Mouse (Mus musculus): Measurements from ENCODE around the gene Syne1. TPM values are rescaled to one million over a fixed set of nuclear protein-coding genes. Genes with fewer than 3 reads are reported as not detected.

Gene Syne1
- polyA plus RNA-seq, 1 experiment from 2014 or later, result 3.1 TPM

DNA sequence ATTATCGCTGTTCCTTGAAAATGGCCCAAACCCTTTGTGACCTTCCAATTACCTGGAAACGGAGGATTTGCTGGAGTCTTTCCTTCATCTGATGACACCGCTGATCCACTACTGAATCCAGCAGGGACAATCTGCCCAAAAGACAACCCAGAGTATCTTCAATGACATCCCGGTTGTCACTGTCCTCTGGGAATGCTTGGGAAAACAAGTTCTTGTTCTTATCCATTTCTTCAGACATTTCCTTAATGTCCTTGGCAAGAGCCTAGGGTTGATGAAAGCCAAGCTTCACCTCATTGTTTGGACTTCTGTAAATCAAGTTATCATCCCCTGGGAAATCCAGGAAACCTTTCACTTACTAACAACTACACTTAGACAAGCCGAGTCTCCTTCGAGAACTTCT lies 398.2 kb downstream of the Syne1 start:
- Histone ChIP-seq H3K27me3 (ENCODE audit: control insufficient read depth, insufficient read depth, low read length) (no peaks in the 10 kb centered on the region), H3K27ac (replicated peaks; ENCODE audit: low read depth, low read length) (no peak overlapping the region), H3K4me2 (ENCODE audit: low read depth, low read length) (no peak overlapping the region), H3K4me3 (ENCODE audit: low read depth, low read length) (no peak overlapping the region), H3K4me1 (ENCODE audit: control insufficient read depth, insufficient read depth, low read length) (no peaks in the 10 kb centered on the region), H3K9ac (replicated peaks; ENCODE audit: low read length) (no peak overlapping the region), H3K36me3 (replicated peaks; ENCODE audit: control insufficient read depth, insufficient read depth, low read depth, low read length) (no peaks in the 10 kb centered on the region), H3K9me3 (replicated peaks; ENCODE audit: control insufficient read depth, low read length) (no peaks in the 10 kb centered on the region)
- WGBS, result 86% methylated on average over 6 of the region's 6 CpGs
- DNase-seq (ENCODE audit: low spot score) (no peak), ATAC-seq (replicated peaks; ENCODE audit: insufficient number of reproducible peaks, low FRiP score, low TSS enrichment, low read depth) (no peak)

DNA sequence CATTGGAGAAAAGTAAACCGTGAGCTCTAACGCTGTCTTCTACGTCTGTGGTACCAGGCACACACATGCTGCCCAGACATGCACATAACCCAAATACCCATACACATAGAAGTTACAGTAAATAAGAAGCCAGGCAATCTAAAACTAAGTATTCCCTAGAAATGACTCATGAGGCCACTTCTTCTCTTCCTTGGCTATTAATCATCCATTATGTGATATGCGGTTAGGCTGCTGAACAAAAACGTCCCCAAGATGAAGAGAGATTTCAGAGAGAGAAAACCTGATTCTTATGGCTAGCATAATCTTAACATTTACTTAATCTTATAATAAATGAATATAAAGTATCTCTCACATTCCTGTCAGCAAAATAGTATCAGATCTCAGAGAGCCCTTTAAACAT lies 409.8 kb downstream of the Syne1 start:
- DNase-seq (ENCODE audit: low spot score) (no peak), ATAC-seq (replicated peaks; ENCODE audit: insufficient number of reproducible peaks, low FRiP score, low TSS enrichment, low read depth) (no peak)
- Histone ChIP-seq H3K9me3 (replicated peaks; ENCODE audit: control insufficient read depth, low read length) (no peaks in the 10 kb centered on the region), H3K4me1 (ENCODE audit: control insufficient read depth, insufficient read depth, low read length) (no peaks in the 10 kb centered on the region), H3K9ac (replicated peaks; ENCODE audit: low read length) (no peak overlapping the region), H3K27ac (replicated peaks; ENCODE audit: low read depth, low read length) (no peak overlapping the region), H3K4me3 (ENCODE audit: low read depth, low read length) (no peak overlapping the region), H3K27me3 (ENCODE audit: control insufficient read depth, insufficient read depth, low read length) (no peaks in the 10 kb centered on the region), H3K36me3 (replicated peaks; ENCODE audit: control insufficient read depth, insufficient read depth, low read depth, low read length) (no peaks in the 10 kb centered on the region), H3K4me2 (ENCODE audit: low read depth, low read length) (no peak overlapping the region)
- 90% methylated on average over 5 of the region's 5 CpGs for WGBS

DNA sequence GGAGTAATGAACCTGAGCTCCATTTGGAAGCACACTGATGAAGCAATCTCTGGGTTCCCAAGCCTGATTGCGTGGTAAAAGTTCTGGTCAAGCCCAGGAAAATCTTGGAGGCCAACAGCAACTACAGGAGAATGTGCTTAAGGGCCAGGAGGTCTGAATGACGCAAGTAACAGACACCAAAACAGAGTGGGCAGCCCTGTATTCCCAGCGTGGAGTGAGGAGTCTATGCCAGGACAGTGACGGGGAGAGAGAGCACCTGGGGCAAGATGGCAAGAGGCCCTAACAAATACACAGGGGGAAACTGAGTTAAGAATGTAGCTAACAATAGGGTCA lies 411.4 kb downstream of the Syne1 start:
- ATAC-seq (replicated peaks; ENCODE audit: insufficient number of reproducible peaks, low FRiP score, low TSS enrichment, low read depth) (no peak), DNase-seq (ENCODE audit: low spot score) (no peak)
- H3K9me3 ChIP-seq (replicated peaks; ENCODE audit: control insufficient read depth, low read length), result no peaks in the 10 kb centered on the region
- no peak overlapping the region for H3K4me3 ChIP-seq (ENCODE audit: low read depth, low read length)
- no peak overlapping the region for H3K27ac ChIP-seq (replicated peaks; ENCODE audit: low read depth, low read length)
- H3K27me3 ChIP-seq (ENCODE audit: control insufficient read depth, insufficient read depth, low read length), result no peaks in the 10 kb centered on the region
- H3K4me2 ChIP-seq (ENCODE audit: low read depth, low read length), result no peak overlapping the region
- no peak overlapping the region for H3K9ac ChIP-seq (replicated peaks; ENCODE audit: low read length)
- WGBS, result 80% methylated on average over 4 of the region's 4 CpGs
- no peaks in the 10 kb centered on the region for H3K4me1 ChIP-seq (ENCODE audit: control insufficient read depth, insufficient read depth, low read length)
- H3K36me3 ChIP-seq (replicated peaks; ENCODE audit: control insufficient read depth, insufficient read depth, low read depth, low read length), result no peaks in the 10 kb centered on the region

DNA sequence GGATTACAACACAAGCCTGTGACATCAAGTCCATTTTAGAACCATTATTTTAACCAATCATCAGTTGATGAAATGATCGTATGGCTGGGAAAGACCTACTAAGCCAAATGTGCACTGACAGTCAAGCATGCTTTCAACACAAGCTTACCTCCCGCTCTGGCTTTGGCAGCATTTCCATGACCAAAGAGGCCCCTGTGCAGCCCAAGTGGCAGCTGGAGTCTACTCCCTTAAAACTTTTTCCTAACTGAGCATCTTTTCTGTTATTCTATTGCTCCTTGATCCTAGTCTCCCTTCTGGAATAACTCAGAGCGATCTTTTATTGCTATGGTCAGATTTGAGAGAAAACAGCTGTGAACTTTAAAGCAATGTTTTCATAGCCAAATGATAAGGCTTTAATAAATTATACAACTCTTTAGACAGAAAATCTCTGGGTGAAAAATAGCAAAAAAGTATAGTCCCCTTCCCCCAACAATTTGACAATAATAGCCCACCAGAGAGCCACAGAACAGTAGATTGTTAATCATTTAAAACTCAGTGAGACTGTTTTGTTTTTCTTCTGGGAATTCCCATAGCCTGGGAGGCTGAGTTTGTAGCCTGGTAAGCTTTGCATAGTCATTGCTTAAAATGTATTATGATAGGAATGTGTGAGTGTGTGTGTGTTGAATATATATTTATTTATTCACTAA lies 411.9 kb downstream of the Syne1 start:
- 88% methylated on average over 3 of the region's 3 CpGs for WGBS
- no peaks in the 10 kb centered on the region for H3K9me3 ChIP-seq (replicated peaks; ENCODE audit: control insufficient read depth, low read length)
- ATAC-seq (replicated peaks; ENCODE audit: insufficient number of reproducible peaks, low FRiP score, low TSS enrichment, low read depth), result no peak

DNA sequence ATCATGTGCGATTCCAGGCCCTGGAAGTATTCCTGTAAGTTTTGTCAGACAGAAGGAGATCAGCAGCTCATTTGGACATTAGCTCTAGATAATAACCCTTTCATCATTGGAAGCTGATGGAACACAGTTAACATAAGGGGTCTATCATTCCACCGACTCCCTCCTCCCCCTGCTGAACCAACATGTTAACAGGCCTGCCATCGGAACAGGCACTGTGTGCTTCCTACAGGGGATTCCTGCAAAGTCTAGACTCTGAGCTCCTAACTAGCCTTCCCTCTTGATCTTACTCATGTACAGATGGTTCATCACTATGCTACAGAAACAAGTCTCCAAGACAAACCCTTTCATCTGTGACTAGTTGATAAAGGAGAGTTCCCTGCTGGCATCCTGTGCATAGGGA lies 419.2 kb downstream of the Syne1 start:
- ATAC-seq (replicated peaks; ENCODE audit: insufficient number of reproducible peaks, low FRiP score, low TSS enrichment, low read depth) (no peak), DNase-seq (ENCODE audit: low spot score) (no peak)
- Histone ChIP-seq H3K4me3 (ENCODE audit: low read depth, low read length) (no peak overlapping the region), H3K36me3 (replicated peaks; ENCODE audit: control insufficient read depth, insufficient read depth, low read depth, low read length) (no peaks in the 10 kb centered on the region), H3K27ac (replicated peaks; ENCODE audit: low read depth, low read length) (no peak overlapping the region), H3K27me3 (ENCODE audit: control insufficient read depth, insufficient read depth, low read length) (no peaks in the 10 kb centered on the region), H3K4me1 (ENCODE audit: control insufficient read depth, insufficient read depth, low read length) (no peaks in the 10 kb centered on the region), H3K9me3 (replicated peaks; ENCODE audit: control insufficient read depth, low read length) (no peaks in the 10 kb centered on the region), H3K4me2 (ENCODE audit: low read depth, low read length) (no peak overlapping the region), H3K9ac (replicated peaks; ENCODE audit: low read length) (no peak overlapping the region)
- WGBS, result 85% methylated on average over 3 of the region's 3 CpGs

More for the DNA sequence above, 411.9 kb downstream of the Syne1 start:
- no peaks in the 10 kb centered on the region for H3K27me3 ChIP-seq (ENCODE audit: control insufficient read depth, insufficient read depth, low read length)
- DNase-seq (ENCODE audit: low spot score), result no peak
- no peak overlapping the region for H3K9ac ChIP-seq (replicated peaks; ENCODE audit: low read length)
- no peaks in the 10 kb centered on the region for H3K4me1 ChIP-seq (ENCODE audit: control insufficient read depth, insufficient read depth, low read length)
- no peak overlapping the region for H3K4me3 ChIP-seq (ENCODE audit: low read depth, low read length)
- no peak overlapping the region for H3K27ac ChIP-seq (replicated peaks; ENCODE audit: low read depth, low read length)
- no peak overlapping the region for H3K4me2 ChIP-seq (ENCODE audit: low read depth, low read length)
- no peaks in the 10 kb centered on the region for H3K36me3 ChIP-seq (replicated peaks; ENCODE audit: control insufficient read depth, insufficient read depth, low read depth, low read length)

DNA sequence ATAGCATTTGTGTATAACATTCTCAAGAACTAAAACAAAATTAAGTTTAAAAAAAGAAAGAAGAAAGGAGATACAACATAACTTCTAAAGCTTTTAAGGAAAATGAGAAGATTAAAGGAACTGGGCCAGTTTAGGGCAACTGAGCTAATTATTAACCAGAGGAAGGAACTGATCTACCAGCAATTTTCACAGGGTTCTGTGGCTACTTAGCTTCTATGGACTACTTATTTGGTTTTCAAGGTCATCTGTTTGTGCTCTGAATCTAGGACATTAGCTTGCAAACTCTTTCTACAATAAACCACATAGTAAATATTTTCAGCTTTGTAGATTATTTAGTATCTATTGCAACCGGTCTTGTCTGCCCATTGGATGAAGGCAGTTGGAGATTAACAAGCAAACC lies 420.8 kb downstream of the Syne1 start:
- Histone ChIP-seq H3K4me1 (ENCODE audit: control insufficient read depth, insufficient read depth, low read length) (no peaks in the 10 kb centered on the region), H3K27ac (replicated peaks; ENCODE audit: low read depth, low read length) (no peak overlapping the region), H3K4me3 (ENCODE audit: low read depth, low read length) (no peak overlapping the region), H3K9me3 (replicated peaks; ENCODE audit: control insufficient read depth, low read length) (no peaks in the 10 kb centered on the region), H3K27me3 (ENCODE audit: control insufficient read depth, insufficient read depth, low read length) (no peaks in the 10 kb centered on the region), H3K9ac (replicated peaks; ENCODE audit: low read length) (no peak overlapping the region), H3K36me3 (replicated peaks; ENCODE audit: control insufficient read depth, insufficient read depth, low read depth, low read length) (no peaks in the 10 kb centered on the region), H3K4me2 (ENCODE audit: low read depth, low read length) (no peak overlapping the region)
- 93% methylated on average over 1 of the region's 1 CpGs for WGBS
- ATAC-seq (replicated peaks; ENCODE audit: insufficient number of reproducible peaks, low FRiP score, low TSS enrichment, low read depth) (no peak), DNase-seq (ENCODE audit: low spot score) (no peak)

DNA sequence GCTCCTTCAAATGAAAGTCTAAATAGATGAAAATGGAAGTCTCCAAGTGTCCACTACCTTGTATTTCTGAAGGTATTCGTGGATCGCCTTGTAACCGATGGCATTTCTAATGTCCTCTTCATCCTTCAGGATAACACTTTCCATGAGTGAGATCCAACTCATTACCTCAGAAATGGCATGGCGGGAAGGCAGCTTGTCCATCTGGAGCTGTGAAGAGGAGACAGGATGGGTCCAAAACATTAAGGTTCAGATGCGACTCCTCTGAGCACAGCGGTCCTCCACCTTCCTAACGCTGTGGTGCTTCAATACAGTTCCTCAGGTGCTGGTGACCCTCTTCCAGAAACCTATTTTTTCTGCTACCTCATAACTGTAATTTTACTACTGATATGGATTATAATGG lies 426.5 kb downstream of the Syne1 start:
- DNase-seq (ENCODE audit: low spot score), result no peak
- H3K4me2 ChIP-seq (ENCODE audit: low read depth, low read length), result no peak overlapping the region
- no peak overlapping the region for H3K9ac ChIP-seq (replicated peaks; ENCODE audit: low read length)
- no peaks in the 10 kb centered on the region for H3K27me3 ChIP-seq (ENCODE audit: control insufficient read depth, insufficient read depth, low read length)
- H3K27ac ChIP-seq (replicated peaks; ENCODE audit: low read depth, low read length), result no peak overlapping the region
- no peak for ATAC-seq (replicated peaks; ENCODE audit: insufficient number of reproducible peaks, low FRiP score, low TSS enrichment, low read depth)
- H3K9me3 ChIP-seq (replicated peaks; ENCODE audit: control insufficient read depth, low read length), result no peaks in the 10 kb centered on the region
- WGBS, result 96% methylated on average over 7 of the region's 7 CpGs
- no peaks in the 10 kb centered on the region for H3K4me1 ChIP-seq (ENCODE audit: control insufficient read depth, insufficient read depth, low read length)
- no peak overlapping the region for H3K4me3 ChIP-seq (ENCODE audit: low read depth, low read length)
- H3K36me3 ChIP-seq (replicated peaks; ENCODE audit: control insufficient read depth, insufficient read depth, low read depth, low read length), result no peaks in the 10 kb centered on the region

DNA sequence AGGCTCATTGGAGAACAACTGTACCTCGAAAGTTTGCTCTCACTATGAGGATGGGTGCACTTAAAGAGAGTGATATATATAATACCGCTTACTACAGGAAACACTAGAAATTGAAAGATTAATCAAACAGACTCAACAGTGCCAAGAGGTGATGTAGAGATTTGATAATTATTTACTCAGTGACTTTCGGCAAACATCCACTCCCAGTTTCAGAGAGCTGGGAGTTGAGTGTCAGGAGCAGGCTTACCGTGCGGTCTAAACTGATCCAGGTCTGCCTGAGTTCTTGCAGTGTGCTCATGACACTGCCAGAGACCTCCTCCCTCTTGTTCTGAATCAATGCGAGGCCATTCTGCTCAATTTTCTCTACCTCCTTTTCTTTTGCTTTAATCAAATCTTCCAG lies 434.6 kb downstream of the Syne1 start:
- no peak overlapping the region for H3K9ac ChIP-seq (replicated peaks; ENCODE audit: low read length)
- no peak overlapping the region for H3K4me2 ChIP-seq (ENCODE audit: low read depth, low read length)
- no peak overlapping the region for H3K27ac ChIP-seq (replicated peaks; ENCODE audit: low read depth, low read length)
- no peak overlapping the region for H3K4me3 ChIP-seq (ENCODE audit: low read depth, low read length)
- no peaks in the 10 kb centered on the region for H3K9me3 ChIP-seq (replicated peaks; ENCODE audit: control insufficient read depth, low read length)
- H3K36me3 ChIP-seq (replicated peaks; ENCODE audit: control insufficient read depth, insufficient read depth, low read depth, low read length), result no peaks in the 10 kb centered on the region
- 88% methylated on average over 6 of the region's 6 CpGs for WGBS
- H3K4me1 ChIP-seq (ENCODE audit: control insufficient read depth, insufficient read depth, low read length), result no peaks in the 10 kb centered on the region
- no peak for ATAC-seq (replicated peaks; ENCODE audit: insufficient number of reproducible peaks, low FRiP score, low TSS enrichment, low read depth)
- DNase-seq (ENCODE audit: low spot score), result no peak
- no peaks in the 10 kb centered on the region for H3K27me3 ChIP-seq (ENCODE audit: control insufficient read depth, insufficient read depth, low read length)

Measured in embryonic facial prominence, embryonic 11.5 days (tissue).